ENCODE assay signal across 10 mouse cellular contexts in the genomic region with DNA sequence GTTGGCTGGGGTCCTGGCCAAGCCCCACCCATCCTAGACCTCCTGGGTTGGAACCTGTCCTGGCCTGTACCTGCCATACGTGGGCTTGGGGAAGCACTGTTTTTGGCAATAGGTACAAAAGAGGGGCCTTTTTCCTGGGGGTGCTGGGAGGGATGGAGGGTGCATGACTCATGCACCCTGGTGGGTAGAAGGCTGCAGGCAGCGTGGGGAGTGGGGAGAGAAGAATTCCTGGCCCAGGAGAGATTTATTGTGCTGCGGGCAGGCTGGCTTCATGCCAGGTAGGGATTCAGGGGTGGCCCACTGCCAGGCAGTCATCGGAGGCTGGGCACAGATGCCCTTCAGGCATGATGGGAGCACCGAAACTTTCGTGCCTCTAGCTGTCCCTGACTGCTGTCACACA. TPM values are rescaled to one million over a fixed set of nuclear protein-coding genes. Genes with fewer than 3 reads are reported as not detected.
DNase-seq lines count a peak whose midpoint lies in the region; ATAC-seq and TF ChIP-seq lines count a peak whose summit lies in the region.
"Had no signal": no experiment of that assay in that cellular context is flagged by ENCODE, and none has a peak within 500 bp of the region (broad histone marks: within the 10 kb centered on the region; RNA-seq: fewer than 3 reads in every experiment).

No protein-coding gene starts in this region.

- H3K9me3 ChIP-seq in lung, embryonic 14.5 days (ENCODE audit: low read depth, low read length), result no peaks in the 10 kb centered on the region
- H3K9me3 ChIP-seq in forebrain, embryonic 12.5 days, result no peaks in the 10 kb centered on the region
- H3K9me3 ChIP-seq: limb, embryonic 12.5 days had no signal

- H3K27ac ChIP-seq in lung, embryonic 14.5 days (ENCODE audit: low read depth), result no peak overlapping the region
- H3K27ac ChIP-seq in forebrain, embryonic 12.5 days, result no peak overlapping the region
- H3K27ac ChIP-seq: limb, embryonic 12.5 days had no signal

- ATAC-seq in lung, embryonic 14.5 days (ENCODE audit: insufficient read depth), result 0 out of 2 replicates have a peak, but pooled peaks have one; percentile 25
- no peak for ATAC-seq in forebrain, embryonic 12.5 days (ENCODE audit: low FRiP score)

- TF ChIP-seq CTCF in lung, embryonic 14.5 days (IDR thresholded peaks at IDR 0.05; ENCODE audit: low read depth), result no peak

- peak; percentile 32 for DNase-seq in cerebellum, adult 8-10 months
- no peak for DNase-seq in cerebellum, adult 11 months
- peak; percentile 37 for DNase-seq in lung, embryonic 14.5 days
- DNase-seq in lung, postnatal 10 days, result no peak
- peak; percentile 31 to 50 for DNase-seq in adrenal gland, postnatal 4 days (ENCODE audit: low spot score in 2 of 2)
- peak; percentile 64 for DNase-seq in kidney, postnatal 14 days
- DNase-seq in thymus, postnatal 36 days, result no peak

- no peak overlapping the region for H3K9ac ChIP-seq in lung, embryonic 14.5 days
- H3K9ac ChIP-seq in forebrain, embryonic 12.5 days, result no peak overlapping the region
- H3K9ac ChIP-seq: limb, embryonic 12.5 days had no signal

- H3K27me3 ChIP-seq in lung, embryonic 14.5 days (ENCODE audit: insufficient read depth, low read length), result no peaks in the 10 kb centered on the region
- H3K27me3 ChIP-seq in forebrain, embryonic 12.5 days, result no peaks in the 10 kb centered on the region
- H3K27me3 ChIP-seq: limb, embryonic 12.5 days had no signal

- H3K4me1 ChIP-seq in lung, embryonic 14.5 days (ENCODE audit: insufficient read depth), result peaks cover 8% of the 10 kb centered on the region; the same call in 1 of the 2 replicates
- H3K4me1 ChIP-seq in forebrain, embryonic 12.5 days, result peaks cover 10% of the 10 kb centered on the region

- no peak overlapping the region for H3K4me3 ChIP-seq in lung, embryonic 14.5 days (ENCODE audit: low read depth, low read length)
- H3K4me3 ChIP-seq in forebrain, embryonic 12.5 days (replicated peaks), result no peak overlapping the region
- H3K4me3 ChIP-seq: limb, embryonic 12.5 days had no signal

- no peak overlapping the region for H3K4me2 ChIP-seq in lung, embryonic 14.5 days
- H3K4me2 ChIP-seq in forebrain, embryonic 12.5 days, result no peak overlapping the region
- H3K4me2 ChIP-seq: limb, embryonic 12.5 days had no signal

- H3K36me3 ChIP-seq in lung, embryonic 14.5 days (ENCODE audit: insufficient read depth), result no peaks in the 10 kb centered on the region
- H3K36me3 ChIP-seq in forebrain, embryonic 12.5 days (replicated peaks), result no peaks in the 10 kb centered on the region
- H3K36me3 ChIP-seq: limb, embryonic 12.5 days had no signal

- WGBS in lung, embryonic 14.5 days, result 26% methylated on average over 6 of the region's 6 CpGs
- WGBS in forebrain, embryonic 12.5 days, result 54% methylated on average over 6 of the region's 6 CpGs

RNA-seq across cellular contexts. Expression of a gene that starts 4.9 kb away (rescaled TPM):
- polyA plus RNA-seq in lung, embryonic 14.5 days (2014; fragmentation: Nextera tagmentation; extraction: Ambion mirVana), result not detected in 2 replicates
- not detected for total RNA-seq in adrenal gland, postnatal 4 days (2021)
- polyA plus RNA-seq in forebrain, embryonic 12.5 days (2016; fragmentation: Nextera tagmentation; extraction: Ambion mirVana), result not detected in 2 replicates
- polyA plus RNA-seq: embryonic facial prominence, embryonic 11.5 days; limb, embryonic 12.5 days had no signal

RNA-seq across cellular contexts. Expression of a gene that starts 17.9 kb away (rescaled TPM):
- not detected in 2 replicates for polyA plus RNA-seq in lung, embryonic 14.5 days (2014; fragmentation: Nextera tagmentation; extraction: Ambion mirVana)
- 100 to 1,000 TPM in 1 of 2 experiments, not detected in 1; 918 TPM for total RNA-seq in adrenal gland, postnatal 4 days (2021)
- polyA plus RNA-seq in forebrain, embryonic 12.5 days (2016; fragmentation: Nextera tagmentation; extraction: Ambion mirVana), result not detected in 2 replicates
- polyA plus RNA-seq: embryonic facial prominence, embryonic 11.5 days; limb, embryonic 12.5 days had no signal

RNA-seq across cellular contexts. Expression of a gene that starts 20.4 kb away (rescaled TPM):
- 51.2 and 58.1 TPM in 2 replicates for polyA plus RNA-seq in lung, embryonic 14.5 days (2014; fragmentation: Nextera tagmentation; extraction: Ambion mirVana)
- total RNA-seq in adrenal gland, postnatal 4 days (2021), result 100 to 1,000 TPM; 170 to 191 TPM
- 8.0 and 8.9 TPM in 2 replicates for polyA plus RNA-seq in forebrain, embryonic 12.5 days (2016; fragmentation: Nextera tagmentation; extraction: Ambion mirVana)

RNA-seq across cellular contexts. Expression of a gene that starts 38.6 kb away (rescaled TPM):
- not detected in 2 replicates for polyA plus RNA-seq in lung, embryonic 14.5 days (2014; fragmentation: Nextera tagmentation; extraction: Ambion mirVana)
- total RNA-seq in adrenal gland, postnatal 4 days (2021), result 1 to 10 TPM in 1 of 2 experiments, not detected in 1; 8.3 TPM
- not detected in 2 replicates for polyA plus RNA-seq in forebrain, embryonic 12.5 days (2016; fragmentation: Nextera tagmentation; extraction: Ambion mirVana)
- polyA plus RNA-seq: embryonic facial prominence, embryonic 11.5 days; limb, embryonic 12.5 days had no signal

Comparison
In these comparisons a context has a peak if more than half of its experiments do, and no peak if none do; other contexts are left out.
1. DNase-seq: peak in cerebellum, adult 8-10 months (single experiment), lung, embryonic 14.5 days (single experiment), adrenal gland, postnatal 4 days (2 of 2) and kidney, postnatal 14 days (single experiment); none in cerebellum, adult 11 months (single experiment), lung, postnatal 10 days (single experiment) and thymus, postnatal 36 days (0 of 2).